Mouse (Mus musculus) erythroblast, adult 5-6 weeks (primary cell): ENCODE results near the gene Morf4l2. TPM values are rescaled to one million over a fixed set of nuclear protein-coding genes. Genes with fewer than 3 reads are reported as not detected.
"Not testable (repeated sequence)": the region's sequence is repeated elsewhere in the genome, so short reads cannot be mapped to it uniquely, and the experiment has no call there.

Source experiments
- ATAC-seq: replicated peaks from 2 replicates; pipeline ENCODE4 v1.8.0; 2016; ENCODE audit warnings: moderate number of reproducible peaks, mild to moderate bottlenecking, moderate TSS enrichment, inconsistent platforms; ENCODE audit not compliant: poor library complexity, low FRiP score, severe bottlenecking
- total RNA-seq, 2 experiments: library from RNA; stranded (forward) in 1 of 2; stranded (reverse) in 1 of 2; fragments of 150-400 nt in 1 of 2; fragments of 200-764, 138-1000 nt in 1 of 2; gene quantifications; 2 replicates each; pipeline versions ENCODE4 v1.2.3 to v1.2.4; 2015 to 2017; ENCODE audit warnings: low replicate concordance in 2 of 2

Morf4l2 gene
- total RNA-seq, 2 experiments from 2014 or later, result 42.1 to 125 TPM

- no peak for ATAC-seq
Observed at GRCm38 (mm10) chrX:136708168-136708681, 35.3 kb downstream of the Morf4l2 start.

GRCm38 (mm10) chrX:136707446-136708167 lies 35.9 kb downstream of the Morf4l2 start, which contains the start of gene Tceal1:
Gene Tceal1, plus strand, starts transcription at chrX:136707982.
- no peak for ATAC-seq

GRCm38 (mm10) chrX:136693196-136693595 lies 50.3 kb downstream of the Morf4l2 start:
- ATAC-seq, result no peak

GRCm38 (mm10) chrX:136692294-136692675 lies 51.2 kb downstream of the Morf4l2 start:
- no peak for ATAC-seq

GRCm38 (mm10) chrX:136691606-136692293 lies 51.7 kb downstream of the Morf4l2 start:
- not testable (repeated sequence) for ATAC-seq

Other genes with a start within 250 kb of the Morf4l2 start
- gene Kir3dl1, start 225.7 kb downstream of the Morf4l2 start, total RNA-seq (2015; ENCODE audit: low replicate concordance), result not detected in 2 replicates
- gene Kir3dl1, start 225.7 kb downstream of the Morf4l2 start, total RNA-seq (2017; ENCODE audit: low replicate concordance), result not detected in 2 replicates
- not detected in 2 replicates for gene Kir3dl2, start 199.6 kb downstream of the Morf4l2 start, total RNA-seq (2015; ENCODE audit: low replicate concordance)
- gene Kir3dl2, start 199.6 kb downstream of the Morf4l2 start, total RNA-seq (2017; ENCODE audit: low replicate concordance), result not detected in 2 replicates
- gene Tceal3, start 152.8 kb downstream of the Morf4l2 start, total RNA-seq (2015; ENCODE audit: low replicate concordance), result not detected in 2 replicates
- gene Tceal3, start 152.8 kb downstream of the Morf4l2 start, total RNA-seq (2017; ENCODE audit: low replicate concordance), result 1.8 TPM in 1 of 2 replicates, not detected in the other
- gene Tceal1, start 35.7 kb downstream of the Morf4l2 start, total RNA-seq (2015; ENCODE audit: low replicate concordance), result not detected in 2 replicates
- 0.28 TPM in 1 of 2 replicates, not detected in the other for gene Tceal1, start 35.7 kb downstream of the Morf4l2 start, total RNA-seq (2017; ENCODE audit: low replicate concordance)
- not detected in 2 replicates for gene Glra4, start 36.5 kb upstream of the Morf4l2 start, total RNA-seq (2015; ENCODE audit: low replicate concordance)
- not detected in 2 replicates for gene Glra4, start 36.5 kb upstream of the Morf4l2 start, total RNA-seq (2017; ENCODE audit: low replicate concordance)
- gene Plp1, start 79.0 kb upstream of the Morf4l2 start, total RNA-seq (2015; ENCODE audit: low replicate concordance), result 0.42 TPM in 1 of 2 replicates, not detected in the other
- gene Plp1, start 79.0 kb upstream of the Morf4l2 start, total RNA-seq (2017; ENCODE audit: low replicate concordance), result 0.28 TPM in 1 of 2 replicates, not detected in the other
- not detected in 2 replicates for gene Rab9b, start 125.1 kb upstream of the Morf4l2 start, total RNA-seq (2015; ENCODE audit: low replicate concordance)
- gene Rab9b, start 125.1 kb upstream of the Morf4l2 start, total RNA-seq (2017; ENCODE audit: low replicate concordance), result not detected in 2 replicates
- gene H2bfm, start 183.6 kb upstream of the Morf4l2 start, total RNA-seq (2015; ENCODE audit: low replicate concordance), result not detected in 2 replicates
- gene H2bfm, start 183.6 kb upstream of the Morf4l2 start, total RNA-seq (2017; ENCODE audit: low replicate concordance), result not detected in 2 replicates
- gene Tmsb15b2, start 231.8 kb upstream of the Morf4l2 start, total RNA-seq (2015; ENCODE audit: low replicate concordance), result not detected in 2 replicates
- not detected in 2 replicates for gene Tmsb15b2, start 231.8 kb upstream of the Morf4l2 start, total RNA-seq (2017; ENCODE audit: low replicate concordance)
- gene Tmsb15l, start 233.2 kb upstream of the Morf4l2 start, total RNA-seq (2015; ENCODE audit: low replicate concordance), result not detected in 2 replicates
- 3.8 TPM in 1 of 2 replicates, not detected in the other for gene Tmsb15l, start 233.2 kb upstream of the Morf4l2 start, total RNA-seq (2017; ENCODE audit: low replicate concordance)
- not detected in 2 replicates for gene Tmsb15b1, start 233.2 kb upstream of the Morf4l2 start, total RNA-seq (2015; ENCODE audit: low replicate concordance)
- gene Tmsb15b1, start 233.2 kb upstream of the Morf4l2 start, total RNA-seq (2017; ENCODE audit: low replicate concordance), result 1.7 TPM in 1 of 2 replicates, not detected in the other
- gene Zcchc18, start 249.5 kb upstream of the Morf4l2 start, total RNA-seq (2015; ENCODE audit: low replicate concordance), result 0.77 TPM in 1 of 2 replicates, not detected in the other
- 0.28 TPM in 1 of 2 replicates, not detected in the other for gene Zcchc18, start 249.5 kb upstream of the Morf4l2 start, total RNA-seq (2017; ENCODE audit: low replicate concordance)